Mouse (Mus musculus) thymus, adult 2 months (tissue): Measurements from ENCODE around the gene Kiss1r. TPM values are rescaled to one million over a fixed set of nuclear protein-coding genes. Genes with fewer than 3 reads are reported as not detected.
A peak's percentile ranks its signal among the peaks of the same experiment; 100 is the strongest.
"Not testable (repeated sequence)": the region's sequence is repeated elsewhere in the genome, so short reads cannot be mapped to it uniquely, and the experiment has no call there.

ENCODE experiments used
- DNase-seq: peaks from one replicate; pipeline ENCODE4 v3.0.0; 2021
- H3K27ac ChIP-seq: fragments of 200-500 bp; 2 replicates; pipeline ENCODE4 v1.5.1; 2012; ENCODE audit warnings: low read length, control low read depth; ENCODE audit not compliant: control insufficient read depth, insufficient read depth
- H3K27me3 ChIP-seq: fragments of 200-500 bp; 2 replicates; pipeline ENCODE4 v1.6.1; 2012; ENCODE audit warnings: mild to moderate bottlenecking, low read length, moderate library complexity, mixed read lengths; ENCODE audit not compliant: control insufficient read depth, insufficient read depth
- H3K36me3 ChIP-seq: fragments of 200-500 bp; 2 replicates; pipeline ENCODE4 v1.6.1; 2012; ENCODE audit warnings: mild to moderate bottlenecking, low read length, moderate library complexity; ENCODE audit not compliant: control insufficient read depth, insufficient read depth
- H3K4me1 ChIP-seq: fragments of 200-500 bp; replicated peaks from 2 replicates; pipeline ENCODE4 v1.6.1; 2012; ENCODE audit warnings: low read length; ENCODE audit not compliant: control insufficient read depth, insufficient read depth
- H3K4me3 ChIP-seq: fragments of 200-500 bp; 2 replicates; pipeline ENCODE4 v1.5.1; 2012; ENCODE audit warnings: mild to moderate bottlenecking, low read length, control low read depth, moderate library complexity; ENCODE audit not compliant: control insufficient read depth, insufficient read depth
- CTCF ChIP-seq: fragments of 200-500 bp; IDR thresholded peaks from 2 replicates; pipeline ENCODE4 v1.5.1; 2012; ENCODE audit warnings: mild to moderate bottlenecking, control low read depth, low read length, moderate library complexity, borderline replicate concordance; ENCODE audit not compliant: control insufficient read depth, poor library complexity, insufficient read depth; ENCODE audit errors: extremely low read depth
- POLR2A ChIP-seq: fragments of 200-500 bp; IDR thresholded peaks from 2 replicates; pipeline ENCODE4 v1.6.1; 2012; ENCODE audit warnings: mild to moderate bottlenecking, low read length, control low read depth, moderate library complexity; ENCODE audit not compliant: control insufficient read depth, poor library complexity, insufficient read depth; ENCODE audit errors: extremely low read depth
- WGBS: fragments of 180-500 bp; shearing (Covaris S2); methylation state at CpG from one replicate; pipeline ENCODE4 v1.1.7; 2018; 5-methylcytosine and 5-hydroxymethylcytosine counted together
- polyA plus RNA-seq: library from polyadenylated mRNA; depleted of rRNA; stranded (reverse); fragments of >200 nt; gene quantifications from 2 replicates; pipeline ENCODE4 v1.2.3, GENCODE M21; 2012

Gene Kiss1r
- polyA plus RNA-seq, 1 experiment = 5.8 TPM

DNA sequence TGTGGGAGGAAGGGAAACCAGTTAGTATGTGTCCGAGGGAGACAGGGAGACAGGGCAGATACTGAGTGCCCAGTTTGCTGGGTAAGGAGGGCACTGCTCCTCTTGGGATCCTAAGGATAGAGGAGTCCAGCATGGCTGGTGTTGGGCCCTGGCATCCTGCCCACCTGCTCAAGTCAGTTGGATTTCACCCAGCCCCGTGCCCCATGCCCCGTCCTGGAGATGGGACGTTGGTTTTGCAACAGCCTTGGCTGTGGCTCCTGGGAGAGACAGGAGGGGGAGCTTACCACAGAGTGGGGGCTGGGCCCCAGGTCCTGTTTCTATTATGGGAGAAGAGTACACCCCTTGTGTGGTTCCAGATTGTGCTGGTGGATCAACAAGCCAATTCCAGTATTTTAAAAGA lies 32.3 kb upstream of the Kiss1r start:
- no peaks in the 10 kb centered on the region; the same call in 1 of the 2 replicates for H3K27me3 ChIP-seq
- TF ChIP-seq POLR2A (no peak), CTCF (no peak)
- H3K36me3 ChIP-seq = no peaks in the 10 kb centered on the region
- H3K4me3 ChIP-seq = no peak overlapping the region
- H3K4me1 ChIP-seq = peaks cover 8% of the 10 kb centered on the region; the same call in 1 of the 2 replicates
- DNase-seq = no peak
- 23% methylated on average over 4 of the region's 4 CpGs for WGBS
- no peak overlapping the region for H3K27ac ChIP-seq

DNA sequence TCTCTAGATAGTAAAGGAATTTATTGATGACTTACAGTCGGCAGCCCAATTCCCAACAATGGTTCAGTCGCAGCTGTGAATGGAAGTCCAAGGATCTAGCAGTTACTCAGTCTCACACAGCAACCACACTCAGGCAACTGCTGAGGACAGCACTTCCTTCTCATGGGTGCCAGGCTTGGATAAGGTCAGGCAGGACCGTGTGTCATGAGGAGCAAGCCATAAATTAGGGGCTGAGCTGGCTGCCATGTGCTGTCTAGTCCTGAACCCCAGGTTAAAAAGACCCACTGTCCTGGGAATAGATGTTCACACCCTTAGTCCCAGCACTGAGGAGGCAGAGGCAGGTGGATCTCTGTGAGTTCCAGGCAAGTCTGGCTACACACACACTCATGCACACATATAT lies 31.8 kb upstream of the Kiss1r start:
- not testable (repeated sequence) for H3K27ac ChIP-seq, H3K4me3 ChIP-seq, H3K36me3 ChIP-seq, DNase-seq, H3K4me1 ChIP-seq, H3K27me3 ChIP-seq
- 43% methylated on average over 3 of the region's 3 CpGs for WGBS

GRCm38 (mm10) chr10:79886054-79886453 lies 30.7 kb upstream of the Kiss1r start, which contains the start of gene Elane:
TSS of gene Elane (plus strand) at chr10:79886247.
- 74% methylated on average over 6 of the region's 6 CpGs for WGBS
- H3K4me1 ChIP-seq = 0 out of 2 replicates have a peak, but pooled peaks cover 4% of the 10 kb centered on the region
- H3K27me3 ChIP-seq = no peaks in the 10 kb centered on the region; the same call in 1 of the 2 replicates
- no peak for DNase-seq
- no peak within 1 kb of the TSS for H3K27ac ChIP-seq
- no peak within 1 kb of the TSS for H3K4me3 ChIP-seq
- no peak for TF ChIP-seq POLR2A
- no peak for TF ChIP-seq CTCF
- H3K36me3 ChIP-seq = no peaks in the 10 kb centered on the region

DNA sequence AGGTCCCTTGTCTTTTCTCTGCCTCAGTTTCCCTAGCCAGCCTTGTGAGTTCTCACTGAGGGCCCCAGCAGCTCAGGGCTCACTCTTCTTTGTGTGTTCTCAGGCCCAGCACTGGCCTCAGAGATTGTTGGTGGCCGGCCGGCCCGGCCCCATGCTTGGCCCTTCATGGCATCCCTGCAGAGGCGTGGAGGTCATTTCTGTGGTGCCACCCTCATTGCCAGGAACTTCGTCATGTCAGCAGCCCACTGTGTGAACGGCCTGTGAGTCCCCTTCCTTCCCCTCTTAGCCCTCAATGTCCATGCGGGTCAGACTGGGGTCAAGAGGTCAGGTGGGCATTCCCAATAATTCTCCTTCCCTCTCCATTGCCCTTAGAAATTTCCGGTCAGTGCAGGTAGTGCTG lies 30.2 kb upstream of the Kiss1r start:
- Histone ChIP-seq H3K27me3 (no peaks in the 10 kb centered on the region; the same call in 1 of the 2 replicates), H3K4me3 (no peak overlapping the region), H3K4me1 (0 out of 2 replicates have a peak, but pooled peaks cover 4% of the 10 kb centered on the region), H3K27ac (no peak overlapping the region), H3K36me3 (no peaks in the 10 kb centered on the region)
- WGBS = 87% methylated on average over 8 of the region's 8 CpGs
- TF ChIP-seq POLR2A = no peak
- no peak for TF ChIP-seq CTCF
- no peak for DNase-seq

DNA sequence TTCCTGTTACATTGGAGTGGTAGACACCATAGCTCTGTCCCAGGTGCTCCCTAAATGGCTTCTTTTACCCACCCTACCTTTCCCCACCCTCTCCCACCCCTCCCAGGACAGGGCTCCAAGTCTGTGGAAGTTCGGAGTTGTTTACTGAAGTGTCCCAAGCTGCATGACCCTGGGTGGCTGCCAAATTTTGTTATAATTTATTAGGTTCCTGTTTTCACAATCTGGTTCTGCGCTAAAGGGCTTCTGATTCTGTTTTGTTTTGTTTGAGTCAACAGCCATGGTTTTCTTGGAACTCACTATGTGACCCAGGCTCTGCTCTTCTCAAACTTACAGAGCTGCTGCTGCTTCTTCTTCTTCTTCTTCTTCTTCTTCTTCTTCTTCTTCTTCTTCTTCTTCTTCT lies 27.4 kb upstream of the Kiss1r start:
- no peaks in the 10 kb centered on the region for H3K36me3 ChIP-seq
- no peaks in the 10 kb centered on the region for H3K27me3 ChIP-seq
- H3K4me3 ChIP-seq = no peak overlapping the region
- no peak for TF ChIP-seq CTCF
- no peak for TF ChIP-seq POLR2A
- H3K4me1 ChIP-seq = no peaks in the 10 kb centered on the region
- DNase-seq = no peak
- 33% methylated on average over 2 of the region's 2 CpGs for WGBS
- H3K27ac ChIP-seq = no peak overlapping the region

DNA sequence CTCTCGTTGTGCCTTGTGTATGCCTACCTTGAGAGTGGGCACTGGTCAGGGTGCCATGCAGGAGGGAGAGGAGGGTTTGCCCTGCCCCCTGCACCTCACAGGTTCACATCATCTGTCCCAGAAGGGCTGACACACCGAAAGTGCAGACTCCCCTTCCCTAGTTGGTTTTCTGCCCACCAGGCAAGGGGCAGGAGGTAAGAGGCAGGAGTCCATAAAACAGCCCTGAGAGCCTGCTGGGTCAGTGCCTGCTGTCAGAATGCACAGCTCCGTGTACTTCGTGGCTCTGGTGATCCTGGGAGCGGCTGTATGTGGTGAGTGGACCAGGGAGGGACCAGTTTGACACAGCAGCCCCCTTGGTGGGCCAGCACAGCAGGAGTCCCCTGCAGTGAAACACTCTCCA lies 26.1 kb upstream of the Kiss1r start, which contains the start of gene Cfd:
Gene Cfd, plus strand, starts transcription at position 184 of the 400 bp plus-strand sequence.
- Histone ChIP-seq H3K27me3 (no peaks in the 10 kb centered on the region), H3K36me3 (no peaks in the 10 kb centered on the region), H3K4me3 (no peak within 1 kb of the TSS), H3K4me1 (no peaks in the 10 kb centered on the region), H3K27ac (no peak within 1 kb of the TSS)
- 84% methylated on average over 5 of the region's 5 CpGs for WGBS
- DNase-seq = no peak
- TF ChIP-seq POLR2A (no peak), CTCF (no peak)

- not testable (repeated sequence) for H3K36me3 ChIP-seq, H3K27ac ChIP-seq, H3K4me3 ChIP-seq, H3K27me3 ChIP-seq, H3K4me1 ChIP-seq
- peak; percentile 85 for DNase-seq
- WGBS = 47% methylated on average over 22 of the region's 22 CpGs
- TF ChIP-seq CTCF = peak; percentile 88
Observed at GRCm38 (mm10) chr10:79892451-79893118, 24.2 kb upstream of the Kiss1r start.
